Mouse (Mus musculus) erythroblast, embryonic 14.5 days (primary cell): ENCODE results near the gene Tnpo1. TPM values are rescaled to one million over a fixed set of nuclear protein-coding genes. Genes with fewer than 3 reads are reported as not detected.

Source experiments
- H3K27me3 ChIP-seq: 2 replicates; pipeline ENCODE4 v1.6.1; 2012; ENCODE audit warnings: inconsistent platforms; ENCODE audit not compliant: control insufficient read depth
- H3K36me3 ChIP-seq: 2 replicates; pipeline ENCODE4 v1.6.1; 2012; ENCODE audit warnings: mild to moderate bottlenecking, inconsistent platforms; ENCODE audit not compliant: control insufficient read depth
- H3K4me1 ChIP-seq: 2 replicates; pipeline ENCODE4 v1.6.1; 2012; ENCODE audit warnings: inconsistent platforms; ENCODE audit not compliant: control insufficient read depth
- H3K4me3 ChIP-seq: replicated peaks from 2 replicates; pipeline ENCODE3; 2012; ENCODE audit warnings: moderate library complexity, mild to moderate bottlenecking, inconsistent platforms
- H3K9me3 ChIP-seq: 2 replicates; pipeline ENCODE4 v1.6.1; 2012; ENCODE audit warnings: low read length, inconsistent platforms, mixed read lengths; ENCODE audit not compliant: control insufficient read depth
- GATA1 ChIP-seq: IDR thresholded peaks from 2 replicates; pipeline ENCODE4 v1.6.1; 2012; ENCODE audit warnings: low read length, inconsistent platforms, mixed read lengths
- TAL1 ChIP-seq: IDR thresholded peaks from 3 replicates; pipeline ENCODE4 v1.6.1; 2012; ENCODE audit warnings: low read length, inconsistent platforms, mixed read lengths
- polyA plus RNA-seq: library from polyadenylated mRNA; stranded (reverse); fragments of >175 nt; gene quantifications from 2 replicates; pipeline ENCODE4 v1.2.3, GENCODE M21; 2012

Tnpo1 gene
- polyA plus RNA-seq, 1 experiment = 0.25 TPM

GRCm38 (mm10) chr13:98880336-98880735 lies 45.8 kb downstream of the Tnpo1 start:
- TF ChIP-seq GATA1 (no peak), TAL1 (no peak)
- Histone ChIP-seq H3K4me1 (peaks cover 2% of the 10 kb centered on the region; the same call in 1 of the 2 replicates), H3K36me3 (peaks cover 91% of the 10 kb centered on the region), H3K27me3 (no peaks in the 10 kb centered on the region), H3K4me3 (no peak overlapping the region), H3K9me3 (no peaks in the 10 kb centered on the region)

- Histone ChIP-seq H3K4me1 (peaks cover 2% of the 10 kb centered on the region; the same call in 1 of the 2 replicates), H3K36me3 (peaks cover 91% of the 10 kb centered on the region), H3K9me3 (no peaks in the 10 kb centered on the region), H3K4me3 (no peak overlapping the region), H3K27me3 (no peaks in the 10 kb centered on the region)
- TF ChIP-seq TAL1 (no peak), GATA1 (no peak)
Observed at GRCm38 (mm10) chr13:98879422-98879821, 46.8 kb downstream of the Tnpo1 start.

- Histone ChIP-seq H3K4me3 (no peak overlapping the region), H3K27me3 (no peaks in the 10 kb centered on the region), H3K4me1 (peaks cover 2% of the 10 kb centered on the region; the same call in 1 of the 2 replicates), H3K36me3 (peaks cover 90% of the 10 kb centered on the region), H3K9me3 (no peaks in the 10 kb centered on the region)
- no peak for TF ChIP-seq TAL1
- no peak for TF ChIP-seq GATA1
Observed at GRCm38 (mm10) chr13:98877165-98877564, 49.0 kb downstream of the Tnpo1 start.

GRCm38 (mm10) chr13:98874727-98875126 lies 51.5 kb downstream of the Tnpo1 start:
- no peaks in the 10 kb centered on the region for H3K9me3 ChIP-seq
- TF ChIP-seq TAL1 (no peak), GATA1 (no peak)
- H3K4me1 ChIP-seq = peaks cover 9% of the 10 kb centered on the region
- H3K4me3 ChIP-seq = no peak overlapping the region
- peaks cover 94% of the 10 kb centered on the region for H3K36me3 ChIP-seq
- H3K27me3 ChIP-seq = no peaks in the 10 kb centered on the region

- H3K9me3 ChIP-seq = no peaks in the 10 kb centered on the region
- H3K4me3 ChIP-seq = no peak overlapping the region
- peaks cover 9% of the 10 kb centered on the region for H3K4me1 ChIP-seq
- H3K27me3 ChIP-seq = no peaks in the 10 kb centered on the region
- TF ChIP-seq TAL1 (no peak), GATA1 (no peak)
- peaks cover 95% of the 10 kb centered on the region for H3K36me3 ChIP-seq
Observed at GRCm38 (mm10) chr13:98872273-98872847, 53.8 kb downstream of the Tnpo1 start.

- no peaks in the 10 kb centered on the region for H3K27me3 ChIP-seq
- TF ChIP-seq GATA1 (no peak), TAL1 (no peak)
- H3K4me3 ChIP-seq = no peak overlapping the region
- no peaks in the 10 kb centered on the region for H3K9me3 ChIP-seq
- peaks cover 95% of the 10 kb centered on the region for H3K36me3 ChIP-seq
- peaks cover 9% of the 10 kb centered on the region for H3K4me1 ChIP-seq
Observed at GRCm38 (mm10) chr13:98871263-98871662, 54.9 kb downstream of the Tnpo1 start.

- Histone ChIP-seq H3K4me3 (no peak overlapping the region), H3K36me3 (peaks cover 97% of the 10 kb centered on the region), H3K9me3 (no peaks in the 10 kb centered on the region), H3K27me3 (no peaks in the 10 kb centered on the region), H3K4me1 (peaks cover 9% of the 10 kb centered on the region)
- TF ChIP-seq GATA1 (no peak), TAL1 (no peak)
Observed at GRCm38 (mm10) chr13:98868236-98868923, 57.8 kb downstream of the Tnpo1 start.

GRCm38 (mm10) chr13:98867810-98868209 lies 58.4 kb downstream of the Tnpo1 start:
- peaks cover 97% of the 10 kb centered on the region for H3K36me3 ChIP-seq

GRCm38 (mm10) chr13:98855291-98855690 lies 70.9 kb downstream of the Tnpo1 start:
- Histone ChIP-seq H3K27me3 (no peaks in the 10 kb centered on the region), H3K9me3 (no peaks in the 10 kb centered on the region), H3K36me3 (peaks cover 87% of the 10 kb centered on the region), H3K4me3 (no peak overlapping the region), H3K4me1 (no peaks in the 10 kb centered on the region)
- no peak for TF ChIP-seq TAL1
- TF ChIP-seq GATA1 = no peak

More at GRCm38 (mm10) chr13:98867810-98868209, 58.4 kb downstream of the Tnpo1 start:
- Histone ChIP-seq H3K4me3 (no peak overlapping the region), H3K4me1 (peaks cover 9% of the 10 kb centered on the region), H3K27me3 (no peaks in the 10 kb centered on the region), H3K9me3 (no peaks in the 10 kb centered on the region)
- TF ChIP-seq GATA1 (no peak), TAL1 (no peak)
